In the genomic region with DNA sequence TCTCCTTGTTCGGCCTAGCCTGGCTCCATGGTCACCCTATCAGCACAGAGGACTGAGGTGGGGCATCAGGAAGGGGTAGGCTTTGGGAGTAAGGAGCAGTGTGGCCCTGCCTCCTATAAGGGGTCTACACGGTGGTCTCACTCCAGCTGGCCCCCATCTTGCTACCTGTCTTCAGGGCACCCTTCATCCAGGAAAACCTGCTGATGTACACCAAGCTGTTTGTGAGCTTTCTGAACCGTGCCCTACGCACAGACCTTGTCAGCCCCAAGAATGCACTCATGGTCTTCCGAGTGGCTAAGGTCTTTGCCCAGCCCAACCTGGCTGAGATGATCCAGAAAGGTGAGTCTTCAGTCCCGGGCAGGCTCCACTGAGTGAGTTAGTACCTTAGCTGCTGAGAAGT, we compare ENCODE assay signal across 26 mouse cellular contexts. TPM values are rescaled to one million over a fixed set of nuclear protein-coding genes. Genes with fewer than 3 reads are reported as not detected.
"Had no signal": no experiment of that assay in that cellular context is flagged by ENCODE, and none has a peak within 500 bp of the region (broad histone marks: within the 10 kb centered on the region; RNA-seq: fewer than 3 reads in every experiment).

No protein-coding gene starts in this region.

- H3K27me3 ChIP-seq: heart, embryonic 12.5 days; hindbrain, embryonic 13.5 days; hindbrain, embryonic 15.5 days; kidney, embryonic 15.5 days; limb, embryonic 13.5 days; limb, embryonic 15.5 days; liver, embryonic 12.5 days had no signal

- DNase-seq: gastrocnemius, postnatal 14 days; gastrocnemius, postnatal 36 days; heart, adult 11 months; heart, adult 2 months; heart, postnatal 10 days; heart, postnatal 36 days; kidney, adult 11 months; kidney, adult 2 months; kidney, adult 9 months; kidney, postnatal 14 days; kidney, postnatal 36 days; layer of hippocampus, adult 9-11 months; layer of hippocampus, postnatal 36 days; left cerebral cortex, postnatal 4 days had no signal

- H3K4me2 ChIP-seq: heart, embryonic 12.5 days; hindbrain, embryonic 13.5 days; hindbrain, embryonic 15.5 days; kidney, embryonic 15.5 days; limb, embryonic 13.5 days; limb, embryonic 15.5 days; liver, embryonic 12.5 days had no signal

- H3K4me1 ChIP-seq: hindbrain, embryonic 13.5 days; hindbrain, embryonic 15.5 days; kidney, embryonic 15.5 days; limb, embryonic 13.5 days; limb, embryonic 15.5 days had no signal

- H3K9me3 ChIP-seq: heart, embryonic 12.5 days; hindbrain, embryonic 13.5 days; hindbrain, embryonic 15.5 days; kidney, embryonic 15.5 days; limb, embryonic 13.5 days; limb, embryonic 15.5 days; liver, embryonic 12.5 days had no signal

- H3K9ac ChIP-seq: heart, embryonic 12.5 days; hindbrain, embryonic 13.5 days; hindbrain, embryonic 15.5 days; kidney, embryonic 15.5 days; limb, embryonic 13.5 days; limb, embryonic 15.5 days; liver, embryonic 12.5 days; liver, embryonic 14.5 days had no signal

- ATAC-seq: hindbrain, postnatal 0 days; intestine, embryonic 16.5 days; liver, embryonic 12.5 days had no signal

- H3K27ac ChIP-seq: heart, adult 2 months; hindbrain, embryonic 13.5 days; hindbrain, embryonic 15.5 days; hindbrain, postnatal 0 days; kidney, embryonic 15.5 days; kidney, postnatal 0 days; limb, embryonic 13.5 days; limb, embryonic 15.5 days; liver, embryonic 14.5 days had no signal

- H3K4me3 ChIP-seq: heart, adult 2 months; heart, embryonic 12.5 days; hindbrain, embryonic 13.5 days; hindbrain, embryonic 15.5 days; kidney, embryonic 15.5 days; limb, embryonic 13.5 days; limb, embryonic 15.5 days; liver, embryonic 12.5 days had no signal

RNA-seq across cellular contexts. Expression of gene Ccdc74a, which starts 6.3 kb away (rescaled TPM):
- polyA plus RNA-seq: liver, adult 2 months had no signal
